Mouse (Mus musculus) C2C12 (cell line): Measurements from ENCODE around the gene Cyb5d1.

Experiments used
- CEBPB ChIP-seq: IDR thresholded peaks from one replicate; pipeline ENCODE4 v1.6.1; 2011; ENCODE audit warnings: low read depth, mild to moderate bottlenecking, control low read depth, moderate library complexity
- CTCF ChIP-seq: IDR thresholded peaks from one replicate; pipeline ENCODE4 v1.5.1; 2011; ENCODE audit not compliant: control insufficient read depth, insufficient read depth, insufficient read length
- MYOD1 ChIP-seq: IDR thresholded peaks from one replicate; pipeline ENCODE4 v1.6.1; 2011; ENCODE audit warnings: low read depth; ENCODE audit not compliant: control insufficient read depth, insufficient read length
- USF1 ChIP-seq: IDR thresholded peaks from one replicate; pipeline ENCODE4 v1.6.1; 2011; ENCODE audit warnings: low read depth, mild to moderate bottlenecking, control low read depth, moderate library complexity

DNA sequence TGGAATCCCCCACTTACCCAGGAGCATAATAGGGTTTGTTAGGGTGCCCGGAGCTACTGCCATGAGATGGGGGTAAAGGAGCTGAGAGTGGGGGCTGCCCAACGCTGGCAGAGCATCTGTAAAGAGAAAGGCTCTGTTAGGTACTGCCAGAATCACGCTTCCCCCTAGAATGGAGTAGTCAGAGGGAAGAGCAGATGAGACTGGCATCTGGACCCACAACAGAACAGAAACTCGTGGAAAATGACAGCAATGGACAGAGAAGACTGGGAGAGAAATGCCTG is 12.2 kb upstream of the Cyb5d1 start:
- no peak for TF ChIP-seq CTCF
- TF ChIP-seq USF1 = no peak
- no peak for TF ChIP-seq CEBPB
- TF ChIP-seq MYOD1 = no peak
